Mouse (Mus musculus) spleen, postnatal 14 days (tissue): ENCODE measurements at regions not wholly inside any gene's neighbourhood (a gene's known extent, or its start where the extent isn't known, plus 50 kb on each side); places are given as distances from the start of the nearest gene placed in this dataset.

Experiments
- DNase-seq, 2 experiments: peaks; one replicate each; pipeline ENCODE4 v3.0.0; 2021 to 2022; ENCODE audit warnings: low spot score in 2 of 2

GRCm38 (mm10) chr10:125790924-125791323 is 175.0 kb upstream of the Lrig3 start:
- DNase-seq, result no peak

DNA sequence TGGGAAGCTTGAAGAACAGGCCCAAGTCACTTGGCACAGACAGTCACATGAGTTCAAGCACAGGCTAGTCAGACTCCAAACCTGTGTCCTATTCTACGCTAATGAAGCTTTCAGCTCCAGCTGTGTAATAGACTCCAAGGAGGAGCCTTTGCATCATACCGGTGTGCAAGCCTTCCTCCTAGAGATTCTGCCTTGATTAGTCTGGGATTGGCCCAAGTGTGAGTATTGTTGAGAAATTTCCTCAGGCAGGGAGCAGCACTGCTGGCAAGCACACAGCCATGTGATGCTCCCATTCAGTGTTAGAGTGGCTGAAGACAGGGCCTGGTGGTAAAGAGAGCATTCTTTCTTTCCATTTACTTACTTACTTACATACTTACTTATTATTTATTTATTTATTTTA is 171.5 kb upstream of the Lrig3 start:
- no peak for DNase-seq

GRCm38 (mm10) chr10:125795323-125795722 is 170.6 kb upstream of the Lrig3 start:
- no peak for DNase-seq

GRCm38 (mm10) chr10:125798678-125799077 is 167.3 kb upstream of the Lrig3 start:
- DNase-seq, result no peak

DNA sequence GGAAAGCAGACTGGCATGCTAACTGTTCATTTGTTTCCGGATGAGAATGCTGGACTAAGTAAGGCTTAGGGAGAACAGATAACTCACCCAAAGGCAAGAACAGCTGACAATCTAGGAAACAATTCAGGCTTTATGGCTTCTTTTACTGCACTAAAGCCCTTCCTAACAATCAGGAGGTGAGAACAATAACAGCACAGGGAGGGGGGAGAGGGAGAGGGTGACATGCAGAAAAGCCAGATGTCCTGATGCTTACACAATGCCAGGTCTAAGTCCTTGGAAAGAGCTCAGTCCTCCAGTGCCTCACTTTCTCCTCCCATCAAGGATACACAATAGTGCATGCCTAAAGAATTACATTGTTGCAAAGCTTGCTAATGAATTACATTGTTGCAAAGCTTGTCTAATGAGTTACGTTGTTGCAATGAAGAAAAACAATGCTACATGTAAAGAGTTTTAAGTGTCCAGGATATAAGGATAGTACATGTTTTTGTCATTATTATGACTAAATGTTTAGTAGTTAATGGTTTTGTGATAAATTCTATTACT is 165.3 kb upstream of the Lrig3 start:
- DNase-seq, result no peak

GRCm38 (mm10) chr10:125801450-125801849 is 164.5 kb upstream of the Lrig3 start:
- DNase-seq, result no peak

- DNase-seq, result no peak
These were observed 162.9 kb upstream of the Lrig3 start for GRCm38 (mm10) chr10:125802923-125803583.

DNA sequence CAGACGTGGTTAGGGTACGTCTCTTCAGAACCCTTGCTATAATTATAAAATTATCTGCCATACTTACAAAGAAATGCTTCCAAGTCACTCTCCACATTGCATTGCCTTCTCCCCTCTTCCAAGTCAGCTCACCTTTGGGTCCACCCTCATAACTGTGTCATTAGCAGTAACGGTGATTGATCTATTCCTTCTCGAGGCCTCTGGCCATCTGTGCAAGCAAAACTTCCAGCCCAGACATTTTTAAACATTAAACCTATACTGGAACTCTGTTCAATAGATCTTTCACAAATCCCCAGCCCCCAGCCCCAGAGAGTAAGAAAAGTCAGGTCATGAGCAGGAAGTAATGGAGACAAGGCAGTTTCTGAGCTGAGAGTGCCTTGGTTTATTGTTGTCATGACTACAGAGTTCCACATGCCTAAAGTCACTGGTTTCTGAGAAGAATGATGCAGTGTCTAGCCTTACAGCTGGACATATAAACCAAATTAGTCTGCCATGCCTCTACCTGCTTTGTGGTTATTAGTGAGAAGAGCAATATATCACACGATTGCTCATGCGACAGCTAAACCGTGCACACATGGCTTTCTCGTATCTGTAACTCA is 156.1 kb upstream of the Lrig3 start:
- no peak for DNase-seq

- no peak for DNase-seq
These were observed 155.4 kb upstream of the Lrig3 start for GRCm38 (mm10) chr10:125810590-125810989.

GRCm38 (mm10) chr10:125814191-125814887 is 151.6 kb upstream of the Lrig3 start:
- DNase-seq, result no peak

DNA sequence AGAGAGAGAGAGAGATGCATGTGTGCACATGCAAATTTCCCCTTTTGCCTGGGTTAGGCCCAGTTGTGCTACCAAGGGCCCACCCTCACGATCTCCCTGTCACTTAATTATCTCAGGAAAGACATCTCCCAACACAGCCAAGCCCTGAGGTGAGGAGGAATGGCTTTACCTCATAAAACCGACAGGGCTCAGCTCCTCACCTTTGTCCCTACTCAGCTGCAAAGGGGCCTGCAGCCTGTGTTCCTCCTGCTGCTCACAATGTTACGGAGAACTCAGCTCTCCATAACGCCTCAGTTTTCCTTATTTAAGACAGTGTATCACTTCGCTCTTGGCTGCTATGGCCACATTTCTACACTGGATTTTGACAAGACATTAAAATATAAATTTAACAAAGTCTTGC is 133.8 kb upstream of the Lrig3 start:
- no peak for DNase-seq

DNA sequence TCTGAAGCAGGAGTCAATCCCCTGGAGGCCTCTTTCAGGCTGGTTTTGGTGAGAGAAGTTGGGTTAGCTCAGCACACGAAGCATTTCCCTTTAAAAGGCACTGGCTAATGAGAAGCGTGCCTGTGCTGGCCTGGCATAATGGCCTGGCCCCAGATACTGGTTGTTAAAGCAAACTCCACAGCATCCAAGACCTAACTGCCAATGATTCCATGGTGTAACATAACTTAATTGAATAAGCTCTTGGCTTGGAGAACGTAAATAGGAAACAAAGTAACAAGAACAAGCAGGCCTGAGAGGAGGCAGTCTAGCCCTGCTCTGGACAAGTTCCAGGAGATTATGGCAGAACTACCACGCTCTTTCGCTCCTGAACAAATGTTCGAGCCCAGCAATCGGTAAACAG is 133.2 kb upstream of the Lrig3 start:
- no peak for DNase-seq

GRCm38 (mm10) chr10:125833989-125834388 is 132.0 kb upstream of the Lrig3 start:
- no peak for DNase-seq

GRCm38 (mm10) chr10:125838982-125839381 is 127.0 kb upstream of the Lrig3 start:
- no peak for DNase-seq

GRCm38 (mm10) chr10:125839621-125840141 is 126.3 kb upstream of the Lrig3 start:
- no peak for DNase-seq

- no peak for DNase-seq
These were observed 125.6 kb upstream of the Lrig3 start for GRCm38 (mm10) chr10:125840388-125840787.

GRCm38 (mm10) chr10:125844336-125844865 is 121.6 kb upstream of the Lrig3 start:
- DNase-seq, result no peak

DNA sequence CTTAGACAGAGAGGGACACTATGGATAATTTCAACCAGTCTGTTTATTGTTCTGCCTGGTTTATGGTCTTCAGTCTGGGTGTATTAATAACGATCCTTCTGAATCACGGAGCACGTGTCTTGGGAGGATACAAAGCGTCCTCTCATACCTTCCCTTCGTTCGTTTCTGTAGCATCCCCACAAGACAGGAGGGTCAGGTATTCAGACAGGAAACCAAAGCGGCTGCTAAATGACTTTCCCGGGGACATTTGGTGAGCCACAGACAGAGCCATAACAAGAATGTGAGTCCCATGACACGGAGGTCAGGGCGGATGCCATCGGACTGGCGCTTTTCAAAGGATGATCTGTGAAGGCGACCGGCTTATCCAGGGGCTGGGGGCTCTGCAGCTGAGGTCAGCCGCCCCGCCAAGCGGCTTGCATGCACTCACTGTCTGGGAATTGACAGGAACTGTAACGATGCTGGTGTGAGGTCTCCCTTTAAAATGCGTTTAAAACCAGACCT is 120.9 kb upstream of the Lrig3 start:
- DNase-seq, result no peak

DNA sequence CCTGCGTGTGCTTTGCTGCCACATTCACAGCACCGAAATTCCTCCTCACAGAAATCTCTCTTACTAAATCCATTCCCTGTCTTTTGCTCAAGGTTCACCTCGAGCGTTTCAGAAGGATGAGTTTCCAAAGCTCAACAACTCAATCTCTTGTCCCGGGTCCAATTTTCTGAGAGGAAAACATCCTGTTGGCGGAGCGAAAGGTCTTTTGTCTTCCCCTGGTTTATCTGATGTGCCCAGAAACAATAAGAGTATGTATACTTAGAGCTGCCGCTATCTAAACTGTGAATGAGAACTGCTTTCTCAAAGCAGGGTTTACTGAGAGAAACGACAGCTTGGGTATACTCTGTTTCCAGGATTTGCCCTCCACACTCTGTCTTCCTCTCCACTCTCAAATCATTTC is 115.6 kb upstream of the Lrig3 start:
- DNase-seq, result no peak

GRCm38 (mm10) chr10:125861734-125862133 is 104.2 kb upstream of the Lrig3 start:
- no peak for DNase-seq

DNA sequence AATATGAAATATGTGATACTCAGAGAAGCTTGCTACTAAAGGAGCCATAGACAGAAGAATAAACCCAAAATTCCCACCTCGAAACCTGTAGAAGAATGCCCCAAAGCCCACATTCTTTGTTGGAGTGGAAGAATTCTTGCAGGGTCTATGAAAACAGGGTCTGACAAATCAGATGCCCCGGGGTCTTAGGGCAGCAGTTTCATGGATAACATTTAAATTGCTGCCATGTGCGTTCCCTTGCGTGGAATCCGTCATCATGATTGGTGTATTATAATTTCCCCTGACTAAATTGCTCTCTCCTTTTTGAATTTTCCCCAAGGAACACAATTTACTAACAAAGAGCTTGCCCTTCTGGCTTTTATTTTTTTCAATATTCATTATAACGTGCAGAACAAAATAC is 99.6 kb upstream of the Lrig3 start:
- DNase-seq, result no peak

DNA sequence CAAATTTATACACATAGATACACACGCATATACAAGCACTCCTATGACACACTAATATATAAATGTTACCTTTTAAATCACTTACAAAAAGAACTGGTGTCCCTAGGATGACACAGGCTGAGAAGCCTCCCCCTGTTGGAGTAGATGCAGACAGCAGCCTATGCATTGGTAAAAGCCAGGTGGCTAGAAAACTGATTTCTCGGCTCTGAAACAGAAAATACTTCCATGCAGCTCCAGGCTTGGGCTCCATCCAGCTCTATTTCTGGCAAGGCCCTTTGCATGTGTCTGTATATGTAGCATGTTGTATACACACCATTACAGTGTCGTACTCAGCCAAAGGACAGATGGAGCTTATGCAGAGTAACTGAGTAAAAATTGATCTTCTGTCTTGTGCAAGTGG is 81.4 kb upstream of the Lrig3 start:
- no peak for DNase-seq
